Mouse (Mus musculus) stomach, adult 2 months (tissue): ENCODE results near the gene Olfr597. TPM values are rescaled to one million over a fixed set of nuclear protein-coding genes. Genes with fewer than 3 reads are reported as not detected.

ENCODE experiments used
- polyA plus RNA-seq: library from polyadenylated mRNA; depleted of rRNA; stranded (reverse); fragments of >200 nt; gene quantifications from 2 replicates; pipeline ENCODE4 v1.2.3, GENCODE M21; 2012; rRNA removed

Olfr597 gene
- not detected in 2 replicates for polyA plus RNA-seq

DNA sequence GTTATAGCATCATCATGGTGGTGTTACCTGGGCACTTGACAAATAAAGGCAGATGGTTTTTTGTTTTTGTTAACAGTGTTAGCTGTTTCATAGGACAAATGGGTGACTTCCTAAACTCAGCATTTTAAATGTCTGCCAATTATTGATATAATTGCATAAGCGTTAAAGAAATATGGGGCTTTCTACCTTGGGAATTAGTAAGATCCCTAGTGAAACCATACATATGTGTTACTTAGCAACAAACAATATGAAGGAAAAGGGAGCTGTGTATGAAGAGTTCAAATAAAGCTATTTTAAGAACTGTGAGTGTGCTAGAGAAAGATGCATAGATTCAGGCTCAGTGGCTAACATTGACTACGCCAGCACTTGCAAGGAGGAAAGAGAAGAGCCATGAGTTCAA lies at the start of gene Olfr597:
TSS of gene Olfr597 (plus strand) at position 301 of the 400 bp plus-strand sequence.

DNA sequence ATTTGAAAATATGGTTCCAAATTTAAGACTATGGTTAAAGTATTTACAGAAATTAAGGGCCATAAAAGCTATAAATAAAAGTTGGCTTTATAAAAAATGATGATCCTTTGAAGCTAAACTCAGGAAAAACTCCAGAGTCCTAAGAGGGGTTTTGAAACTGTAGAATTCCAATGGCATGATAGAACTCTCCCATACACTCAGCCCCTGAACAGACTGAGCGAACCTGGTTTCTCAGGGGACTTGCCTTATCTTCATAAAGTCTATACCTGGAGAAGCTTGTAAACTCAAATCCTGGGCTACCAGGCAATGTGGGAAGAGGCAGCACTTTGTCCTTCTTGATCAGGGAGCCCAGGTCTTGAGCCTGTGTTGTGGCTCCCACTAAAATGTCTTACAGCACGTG lies 10.8 kb upstream of the Olfr597 start, which contains the start of gene Olfr596:
TSS of gene Olfr596 (plus strand) at position 301 of the 400 bp plus-strand sequence.

DNA sequence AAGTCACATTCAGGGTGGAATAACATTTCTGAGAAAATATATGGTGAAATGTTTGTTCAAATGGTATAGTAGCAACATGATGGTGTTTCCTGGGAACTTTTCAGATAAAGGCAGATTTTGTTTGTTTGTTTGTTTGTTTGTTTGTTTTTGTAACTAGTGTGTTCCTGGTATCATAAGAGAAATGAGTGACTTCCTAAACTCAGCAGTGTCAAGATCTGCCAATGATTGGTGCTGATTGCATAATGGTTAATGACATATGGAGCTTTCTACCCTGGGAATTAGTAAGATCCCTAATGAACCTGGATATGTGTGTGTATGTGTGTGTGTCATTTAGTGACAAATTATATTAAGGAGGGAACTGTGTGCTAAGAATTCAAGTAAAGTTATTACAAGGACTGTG lies 7.2 kb downstream of the Olfr597 start, which contains the start of gene Olfr598:
TSS of gene Olfr598 (plus strand) at position 301 of the 400 bp plus-strand sequence.

DNA sequence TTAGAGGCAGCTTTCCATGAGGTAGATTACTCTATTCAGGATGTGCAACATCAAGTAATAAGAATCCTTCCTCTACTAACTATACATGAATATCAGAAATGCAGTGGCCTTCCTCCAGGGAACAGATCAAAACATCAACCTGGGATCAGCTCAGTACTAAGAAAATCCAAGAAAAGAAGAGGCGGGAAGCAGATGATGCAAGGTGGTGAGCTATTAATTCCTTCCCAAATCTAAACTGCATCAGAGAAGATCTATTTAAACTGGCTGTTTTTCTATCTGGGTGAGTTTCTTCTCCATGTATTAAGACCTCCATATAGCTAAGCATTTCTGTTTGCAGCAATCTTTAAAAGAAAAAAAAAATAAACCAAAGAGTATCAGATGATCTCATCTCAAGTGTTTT lies 19.5 kb downstream of the Olfr597 start, which contains the start of gene Olfr599:
TSS of gene Olfr599 (plus strand) at position 301 of the 400 bp plus-strand sequence.

DNA sequence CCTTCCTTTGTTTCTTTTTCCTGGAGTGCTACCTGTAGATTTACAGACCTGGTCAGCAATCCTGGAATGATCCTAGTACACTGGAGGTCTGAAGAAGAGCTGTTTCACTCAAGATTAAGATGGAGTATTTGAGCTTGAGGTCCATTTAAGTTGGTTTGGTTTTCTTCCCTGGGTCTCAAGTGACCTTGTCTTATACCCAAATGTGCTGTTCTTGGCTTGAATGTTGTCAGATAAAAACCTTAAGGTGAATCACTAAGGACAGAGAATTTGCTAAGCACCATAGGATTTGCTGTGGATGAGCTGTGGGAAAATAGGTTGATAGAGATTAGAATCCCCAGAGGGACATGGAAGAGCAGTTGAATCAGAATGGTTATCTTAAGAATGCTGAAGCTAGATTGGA lies 33.5 kb downstream of the Olfr597 start, which contains the start of gene Olfr600:
TSS of gene Olfr600 (minus strand) at position 101 of the 400 bp plus-strand sequence.

DNA sequence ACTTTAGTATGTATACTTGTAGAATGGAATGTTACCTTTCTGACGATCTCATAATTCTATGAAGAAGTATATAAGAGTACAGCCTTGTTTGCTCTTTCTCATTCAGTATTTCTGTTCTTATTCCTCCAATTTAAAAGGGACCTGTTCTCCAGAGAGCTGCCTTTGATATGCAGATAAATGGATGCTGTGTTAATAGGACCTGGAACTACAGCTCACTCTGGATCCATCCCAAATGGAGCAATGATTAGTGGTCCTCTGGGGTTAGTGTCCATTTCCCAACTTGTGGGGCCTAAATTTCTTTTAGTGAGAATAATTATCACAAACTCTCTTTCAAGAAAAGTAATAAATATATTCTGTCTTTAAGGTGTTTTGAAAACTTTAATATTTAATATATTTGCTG lies 46.4 kb downstream of the Olfr597 start, which contains the start of gene Olfr601:
TSS of gene Olfr601 (minus strand) at position 101 of the 400 bp plus-strand sequence.

Other genes with a start within 250 kb of the Olfr597 start
- not detected in 2 replicates for gene Olfr584, start 234.4 kb upstream of the Olfr597 start, polyA plus RNA-seq
- gene Olfr585, start 218.6 kb upstream of the Olfr597 start, polyA plus RNA-seq: not detected in 2 replicates
- not detected in 2 replicates for gene Olfr586, start 190.7 kb upstream of the Olfr597 start, polyA plus RNA-seq
- not detected in 2 replicates for gene Olfr588-ps1, start 175.4 kb upstream of the Olfr597 start, polyA plus RNA-seq
- gene Olfr589, start 160.0 kb upstream of the Olfr597 start, polyA plus RNA-seq: not detected in 2 replicates
- gene Olfr591, start 138.0 kb upstream of the Olfr597 start, polyA plus RNA-seq: not detected in 2 replicates
- not detected in 2 replicates for gene Olfr592, start 131.5 kb upstream of the Olfr597 start, polyA plus RNA-seq
- gene Olfr593, start 104.5 kb upstream of the Olfr597 start, polyA plus RNA-seq: not detected in 2 replicates
- not detected in 2 replicates for gene Olfr594, start 99.3 kb upstream of the Olfr597 start, polyA plus RNA-seq
- gene Usp17ld, start 63.8 kb upstream of the Olfr597 start, polyA plus RNA-seq: not detected in 2 replicates
- not detected in 2 replicates for gene Olfr596, start 10.7 kb upstream of the Olfr597 start, polyA plus RNA-seq
- not detected in 2 replicates for gene Olfr598, start 7.3 kb downstream of the Olfr597 start, polyA plus RNA-seq
- gene Olfr599, start 19.6 kb downstream of the Olfr597 start, polyA plus RNA-seq: not detected in 2 replicates
- gene Olfr600, start 33.4 kb downstream of the Olfr597 start, polyA plus RNA-seq: not detected in 2 replicates
- gene Olfr601, start 46.3 kb downstream of the Olfr597 start, polyA plus RNA-seq: not detected in 2 replicates
- not detected in 2 replicates for gene Olfr603, start 69.9 kb downstream of the Olfr597 start, polyA plus RNA-seq
- not detected in 2 replicates for gene Usp17lc, start 98.8 kb downstream of the Olfr597 start, polyA plus RNA-seq
- gene Olfr605, start 129.1 kb downstream of the Olfr597 start, polyA plus RNA-seq: not detected in 2 replicates
- gene Olfr606, start 132.7 kb downstream of the Olfr597 start, polyA plus RNA-seq: not detected in 2 replicates
- not detected in 2 replicates for gene Olfr607, start 147.8 kb downstream of the Olfr597 start, polyA plus RNA-seq
- not detected in 2 replicates for gene Olfr608, start 153.6 kb downstream of the Olfr597 start, polyA plus RNA-seq
- not detected in 2 replicates for gene Olfr609, start 181.7 kb downstream of the Olfr597 start, polyA plus RNA-seq
- gene Olfr610, start 195.8 kb downstream of the Olfr597 start, polyA plus RNA-seq: not detected in 2 replicates
- gene Olfr611, start 204.5 kb downstream of the Olfr597 start, polyA plus RNA-seq: not detected in 2 replicates
- gene Olfr612, start 226.4 kb downstream of the Olfr597 start, polyA plus RNA-seq: not detected in 2 replicates
- gene Olfr613, start 231.8 kb downstream of the Olfr597 start, polyA plus RNA-seq: not detected in 2 replicates
- gene Olfr615, start 239.8 kb downstream of the Olfr597 start, polyA plus RNA-seq: not detected in 2 replicates